Mouse (Mus musculus) liver, embryonic 11.5 days (tissue): ENCODE data around the gene Fmod. TPM values are rescaled to one million over a fixed set of nuclear protein-coding genes. Genes with fewer than 3 reads are reported as not detected.

ENCODE experiments used
- ATAC-seq: fragments of 200-750 bp; cut with Nextera tagmentation; replicated peaks from 2 replicates; pipeline ENCODE4 v1.8.0; 2017; ENCODE audit warnings: moderate number of reproducible peaks, mild to moderate bottlenecking, moderate TSS enrichment, moderate library complexity; ENCODE audit not compliant: low FRiP score
- DNase-seq: peaks from one replicate; pipeline ENCODE4 v3.0.0-alpha.2; 2017; ENCODE audit warnings: low spot score
- H3K27ac ChIP-seq: fragments of 300-500 bp; sonication (generic); 2 replicates; pipeline ENCODE4 v1.5.1; 2014; ENCODE audit warnings: mild to moderate bottlenecking, low read depth, low read length, control low read depth
- H3K27me3 ChIP-seq: fragments of 300-500 bp; sonication (generic); replicated peaks from 2 replicates; pipeline ENCODE4 v1.6.1; 2014; ENCODE audit warnings: low read length, mixed read lengths; ENCODE audit not compliant: control insufficient read depth, insufficient read depth
- H3K36me3 ChIP-seq: fragments of 300-500 bp; sonication (generic); 2 replicates; pipeline ENCODE4 v1.6.1; 2014; ENCODE audit warnings: mild to moderate bottlenecking, low read length, moderate library complexity, mixed read lengths; ENCODE audit not compliant: control insufficient read depth, insufficient read depth
- H3K4me1 ChIP-seq: fragments of 300-500 bp; sonication (generic); replicated peaks from 2 replicates; pipeline ENCODE4 v1.6.1; 2014; ENCODE audit warnings: low read length, mixed read lengths; ENCODE audit not compliant: control insufficient read depth, insufficient read depth
- H3K4me2 ChIP-seq: fragments of 300-500 bp; sonication (generic); 2 replicates; pipeline ENCODE4 v1.6.1; 2014; ENCODE audit warnings: mild to moderate bottlenecking, control low read depth, moderate library complexity
- H3K4me3 ChIP-seq: fragments of 300-500 bp; sonication (generic); 2 replicates; pipeline ENCODE4 v1.5.1; 2014; ENCODE audit warnings: low read depth, low read length, control low read depth
- H3K9ac ChIP-seq: fragments of 300-500 bp; sonication (generic); 2 replicates; pipeline ENCODE4 v1.6.1; 2014; ENCODE audit warnings: low read depth, low read length, control low read depth
- H3K9me3 ChIP-seq: fragments of 300-500 bp; sonication (generic); 2 replicates; pipeline ENCODE4 v1.6.1; 2016; ENCODE audit warnings: low read length, inconsistent platforms, mixed read lengths; ENCODE audit not compliant: control insufficient read depth
- WGBS: fragments of 180-500 bp; shearing (Covaris S2); extraction: QIAGEN DNeasy Blood & Tissue Kit; methylation state at CpG from one replicate; pipeline ENCODE4 v1.1.7; 2014; 5-methylcytosine and 5-hydroxymethylcytosine counted together
- polyA plus RNA-seq: library from polyadenylated mRNA; unstranded; fragments of >200 nt; fragmentation: Nextera tagmentation; extraction: Ambion mirVana; gene quantifications from 2 replicates; pipeline ENCODE4 v1.2.1, GENCODE M21; 2014

The Fmod gene
- polyA plus RNA-seq, 1 experiment from 2014 or later = 3.9 TPM

DNA sequence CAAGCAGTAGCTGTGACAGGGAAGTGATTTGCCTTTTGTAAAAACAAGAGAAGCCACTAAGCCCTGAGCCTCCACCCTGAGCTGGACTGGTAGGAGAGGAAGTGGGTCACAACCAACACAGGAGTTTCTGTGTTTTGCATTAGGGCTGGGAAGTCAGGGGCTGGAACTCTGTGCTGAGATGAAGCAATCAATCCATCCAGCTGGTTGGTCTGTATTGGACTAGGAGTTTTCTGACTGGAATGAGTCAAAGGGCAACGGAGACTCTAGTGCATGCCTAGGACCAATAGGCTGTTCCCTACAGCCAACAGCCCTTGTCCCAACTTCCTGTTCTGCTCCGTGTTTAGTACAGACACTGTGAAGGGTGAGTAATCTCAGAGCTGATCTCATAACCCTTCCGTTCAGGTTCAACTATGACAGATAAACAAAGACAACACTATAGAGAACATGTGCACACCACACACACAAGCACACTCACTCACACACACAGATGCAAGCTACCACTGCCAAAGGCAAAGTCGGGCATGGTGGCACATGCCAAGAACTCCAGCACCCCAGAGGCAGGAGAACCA lies 28.3 kb downstream of the Fmod start:
- Histone ChIP-seq H3K9ac (no peak overlapping the region), H3K9me3 (no peaks in the 10 kb centered on the region), H3K4me2 (peak overlapping the region; percentile 26; the same call in 1 of the 2 replicates), H3K27ac (peak overlapping the region; percentile 50), H3K27me3 (peaks cover 10% of the 10 kb centered on the region), H3K4me3 (no peak overlapping the region), H3K4me1 (peaks cover 64% of the 10 kb centered on the region), H3K36me3 (no peaks in the 10 kb centered on the region)
- DNase-seq (no peak), ATAC-seq (0 out of 2 replicates have a peak, but pooled peaks have one; percentile 13)
- 40% methylated on average over 4 of the region's 4 CpGs for WGBS

DNA sequence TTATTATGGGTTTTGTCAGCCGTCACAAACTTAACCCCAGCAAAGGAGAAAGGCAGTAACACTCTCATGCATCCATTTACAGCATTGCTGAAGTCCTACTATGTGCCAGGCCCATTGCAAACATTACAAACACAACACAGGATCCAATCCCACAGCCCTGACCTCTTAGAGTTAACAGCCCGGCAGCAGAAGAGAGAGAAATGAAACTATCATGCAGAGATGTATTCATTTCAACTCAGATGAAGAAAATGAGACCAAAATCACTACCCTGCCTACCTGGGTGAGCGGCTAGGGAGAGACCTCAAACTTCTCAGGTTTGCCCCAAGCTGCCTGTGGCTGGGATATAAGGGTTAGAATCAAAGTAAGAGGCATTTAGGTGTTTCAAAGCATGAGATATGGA lies 29.5 kb downstream of the Fmod start:
- Histone ChIP-seq H3K4me1 (peaks cover 66% of the 10 kb centered on the region), H3K4me2 (no peak overlapping the region), H3K27me3 (peaks cover 9% of the 10 kb centered on the region), H3K9me3 (no peaks in the 10 kb centered on the region), H3K4me3 (no peak overlapping the region), H3K27ac (no peak overlapping the region), H3K9ac (no peak overlapping the region), H3K36me3 (no peaks in the 10 kb centered on the region)
- ATAC-seq = no peak
- WGBS = 55% methylated on average over 3 of the region's 3 CpGs
- no peak for DNase-seq

DNA sequence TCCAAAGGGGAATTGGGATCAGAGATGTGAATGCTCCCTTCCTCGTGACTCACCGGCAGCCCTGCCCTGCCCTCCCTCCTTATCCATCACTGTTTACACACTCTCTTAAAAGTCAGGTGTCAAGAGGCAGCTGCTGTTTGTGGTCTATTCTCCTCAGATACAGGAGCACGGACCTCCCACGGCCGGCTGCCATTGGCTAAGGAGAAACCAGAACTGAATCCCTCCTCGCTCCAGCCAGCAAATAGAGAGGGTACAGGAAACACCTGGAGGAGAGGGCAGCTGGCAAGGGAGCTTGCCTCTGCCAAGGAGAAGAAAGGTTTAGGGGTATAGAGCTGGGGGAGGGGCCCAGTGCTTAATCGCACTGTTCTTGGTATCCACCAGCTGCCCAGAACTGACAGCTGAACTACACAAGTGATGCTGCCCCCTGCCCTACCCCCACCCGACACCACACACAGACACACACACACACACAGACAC lies 30.1 kb downstream of the Fmod start:
- Histone ChIP-seq H3K36me3 (no peaks in the 10 kb centered on the region), H3K4me3 (no peak overlapping the region), H3K4me1 (peaks cover 66% of the 10 kb centered on the region), H3K27me3 (peaks cover 3% of the 10 kb centered on the region), H3K9me3 (no peaks in the 10 kb centered on the region), H3K4me2 (peak overlapping the region; percentile 13; the same call in 1 of the 2 replicates), H3K9ac (0 out of 2 replicates have a peak overlapping the region, but pooled peaks have one; percentile 31), H3K27ac (no peak overlapping the region)
- WGBS = 11% methylated on average over 8 of the region's 8 CpGs
- no peak for DNase-seq
- no peak for ATAC-seq

DNA sequence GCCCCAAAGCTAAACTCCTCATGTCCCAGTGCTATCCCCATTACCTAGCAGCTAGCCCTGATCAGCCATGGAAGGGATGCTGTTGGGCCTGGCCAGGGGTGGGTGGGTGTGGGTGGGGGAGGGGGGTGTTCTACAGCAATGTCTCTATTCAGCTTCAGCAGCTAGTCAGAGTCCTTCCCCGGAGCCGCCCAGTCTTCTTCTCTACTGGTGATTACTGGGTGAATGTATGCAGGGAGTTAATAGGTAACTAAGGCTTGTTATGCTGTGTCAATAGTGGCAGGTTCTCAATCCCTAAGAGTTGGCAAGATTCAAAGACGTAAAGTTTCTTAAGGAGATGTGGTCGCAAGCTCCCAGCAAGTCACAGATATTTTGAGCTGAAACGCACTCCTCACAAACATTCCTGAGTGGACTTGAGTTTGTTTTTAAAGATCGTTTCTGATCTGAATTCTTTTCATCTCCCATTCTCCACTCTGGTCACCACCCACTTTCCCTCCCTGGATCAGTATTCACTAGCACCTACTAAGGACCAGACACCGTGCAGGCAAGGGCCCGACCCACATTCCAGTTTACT lies 33.1 kb downstream of the Fmod start:
- H3K36me3 ChIP-seq = no peaks in the 10 kb centered on the region
- peaks cover 64% of the 10 kb centered on the region for H3K4me1 ChIP-seq
- no peaks in the 10 kb centered on the region for H3K9me3 ChIP-seq
- no peak overlapping the region for H3K4me3 ChIP-seq
- 0 out of 2 replicates have a peak overlapping the region, but pooled peaks have one; percentile 12 for H3K4me2 ChIP-seq
- no peak for ATAC-seq
- WGBS = 76% methylated on average over 8 of the region's 8 CpGs
- DNase-seq = no peak
- no peak overlapping the region for H3K9ac ChIP-seq
- H3K27me3 ChIP-seq = no peaks in the 10 kb centered on the region
- H3K27ac ChIP-seq = no peak overlapping the region

DNA sequence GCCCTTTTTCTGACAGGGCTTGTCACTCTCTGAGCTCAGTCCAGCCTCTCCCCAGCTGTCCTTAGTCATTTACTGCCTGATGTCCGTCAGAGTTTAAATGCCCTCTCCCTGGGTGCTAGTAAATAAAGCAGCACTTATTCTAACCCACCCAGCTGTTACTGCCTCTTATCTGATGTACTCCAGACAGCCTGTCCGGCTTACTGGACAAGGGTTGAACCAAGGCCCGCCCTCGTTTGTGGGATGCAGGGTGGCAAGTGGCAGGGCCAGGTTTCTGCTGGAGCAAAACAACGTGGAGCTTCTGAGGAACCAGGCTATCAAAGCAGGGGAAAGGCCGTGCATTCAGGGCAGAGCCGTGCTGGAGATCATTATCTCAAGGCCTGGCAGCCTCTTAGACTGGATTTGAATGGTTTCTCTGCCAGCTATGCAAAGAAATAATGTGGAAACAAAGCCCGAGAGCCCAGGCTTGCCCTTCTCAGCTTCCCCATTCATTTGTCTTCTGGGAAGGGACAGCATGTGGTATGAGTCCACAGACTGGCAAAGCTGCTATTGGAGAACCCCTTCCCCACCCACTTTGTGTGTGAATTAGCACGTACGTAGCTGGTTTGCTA lies 34.5 kb downstream of the Fmod start:
- Histone ChIP-seq H3K4me3 (no peak overlapping the region), H3K9me3 (no peaks in the 10 kb centered on the region), H3K36me3 (peaks cover 2% of the 10 kb centered on the region; the same call in 1 of the 2 replicates), H3K9ac (peak overlapping the region; percentile 18; the same call in 1 of the 2 replicates), H3K27me3 (no peaks in the 10 kb centered on the region), H3K4me1 (peaks cover 56% of the 10 kb centered on the region), H3K4me2 (peak overlapping the region; percentile 57), H3K27ac (peak overlapping the region; percentile 42; the same call in 1 of the 2 replicates)
- ATAC-seq (no peak), DNase-seq (no peak)
- WGBS = 49% methylated on average over 10 of the region's 10 CpGs

DNA sequence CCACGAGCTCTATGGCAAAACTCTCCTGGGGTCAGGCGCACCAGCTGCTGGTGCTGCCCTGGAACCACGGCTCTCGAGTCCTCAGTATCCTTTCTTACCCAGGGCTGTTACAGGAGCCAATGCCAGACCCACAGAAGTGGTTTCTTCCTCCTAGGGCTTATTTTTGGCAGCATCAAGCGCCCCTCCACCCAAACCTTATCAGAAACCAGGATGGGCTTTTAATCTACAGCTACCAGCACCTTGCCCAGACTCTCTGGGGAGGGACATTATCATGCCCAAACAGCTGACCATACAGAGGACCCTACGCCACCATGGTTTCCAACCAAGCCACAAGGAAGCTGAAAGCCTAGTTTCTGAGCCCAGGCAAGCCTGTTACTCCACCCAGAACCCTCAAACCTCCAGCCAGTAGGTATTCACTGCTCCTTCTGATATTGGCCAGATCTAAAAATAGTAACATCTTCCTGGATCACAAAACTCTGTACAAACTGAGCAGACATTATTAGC lies 36.1 kb downstream of the Fmod start:
- no peaks in the 10 kb centered on the region for H3K9me3 ChIP-seq
- peak overlapping the region; percentile 26 for H3K9ac ChIP-seq
- WGBS = 38% methylated on average over 6 of the region's 6 CpGs
- H3K36me3 ChIP-seq = peaks cover 6% of the 10 kb centered on the region; the same call in 1 of the 2 replicates
- no peaks in the 10 kb centered on the region; the same call in 1 of the 2 replicates for H3K27me3 ChIP-seq
- peaks cover 63% of the 10 kb centered on the region for H3K4me1 ChIP-seq
- peak; percentile 95 for ATAC-seq
- no peak for DNase-seq
- H3K4me3 ChIP-seq = peak overlapping the region; percentile 5; the same call in 1 of the 2 replicates
- H3K27ac ChIP-seq = peak overlapping the region; percentile 92
- H3K4me2 ChIP-seq = peak overlapping the region; percentile 57

DNA sequence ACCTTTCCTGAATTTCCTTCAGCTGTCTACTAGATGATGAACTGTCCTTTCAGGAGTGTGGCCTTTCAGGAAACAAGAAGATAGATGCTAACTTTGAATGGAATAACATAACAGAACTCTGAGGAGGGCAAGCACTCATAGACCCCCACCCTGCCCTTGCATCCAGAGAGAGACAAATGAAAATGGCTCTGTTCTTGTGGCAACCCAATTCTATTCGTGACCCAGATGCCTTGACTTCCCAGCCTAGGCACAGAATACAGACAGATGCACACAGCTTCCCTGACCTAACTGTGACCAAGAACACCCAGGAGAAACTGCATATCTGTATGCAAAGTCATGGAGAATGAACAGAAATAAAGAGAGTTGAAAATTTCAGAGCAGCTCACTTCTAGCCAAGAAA lies 36.6 kb downstream of the Fmod start:
- ATAC-seq (no peak), DNase-seq (no peak)
- no peaks in the 10 kb centered on the region for H3K9me3 ChIP-seq
- no peaks in the 10 kb centered on the region; the same call in 1 of the 2 replicates for H3K27me3 ChIP-seq
- H3K4me1 ChIP-seq = peaks cover 65% of the 10 kb centered on the region
- H3K27ac ChIP-seq = peak overlapping the region; percentile 92
- peak overlapping the region; percentile 26 for H3K9ac ChIP-seq
- peak overlapping the region; percentile 5; the same call in 1 of the 2 replicates for H3K4me3 ChIP-seq
- 56% methylated on average over 1 of the region's 1 CpGs for WGBS
- H3K36me3 ChIP-seq = peaks cover 6% of the 10 kb centered on the region; the same call in 1 of the 2 replicates
- peak overlapping the region; percentile 57 for H3K4me2 ChIP-seq

DNA sequence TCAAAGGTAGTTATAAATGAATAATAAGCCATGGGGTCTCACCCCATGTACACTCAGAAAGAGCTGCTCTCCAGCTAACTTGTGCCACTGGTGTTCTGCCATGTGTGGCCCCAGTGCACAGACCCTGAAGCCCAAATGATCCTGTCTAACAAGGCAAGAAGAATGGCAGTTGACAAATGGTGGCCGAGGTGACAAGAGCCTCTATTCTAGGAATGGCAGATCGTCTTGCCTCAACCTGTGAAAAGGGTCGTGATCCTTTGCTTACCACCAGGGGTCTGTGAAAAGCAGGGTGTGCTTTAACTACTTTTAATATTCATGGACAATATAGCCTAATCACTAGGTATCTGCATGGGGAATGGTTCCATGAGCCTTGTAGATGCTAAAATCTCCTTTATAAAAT lies 37.1 kb downstream of the Fmod start:
- Histone ChIP-seq H3K4me3 (no peak overlapping the region), H3K27me3 (no peaks in the 10 kb centered on the region; the same call in 1 of the 2 replicates), H3K36me3 (peaks cover 6% of the 10 kb centered on the region; the same call in 1 of the 2 replicates), H3K9ac (peak overlapping the region; percentile 26), H3K9me3 (no peaks in the 10 kb centered on the region), H3K27ac (peak overlapping the region; percentile 92), H3K4me2 (peak overlapping the region; percentile 57), H3K4me1 (peaks cover 65% of the 10 kb centered on the region)
- ATAC-seq (no peak), DNase-seq (no peak)
- WGBS = 63% methylated on average over 3 of the region's 3 CpGs
